Mouse (Mus musculus) liver, embryonic 14.5 days (tissue): ENCODE measurements at regions not wholly inside any gene's neighbourhood (a gene's known extent, or its start where the extent isn't known, plus 50 kb on each side); places are given as distances from the start of the nearest gene placed in this dataset.

Source experiments
- ATAC-seq: fragments of 200-750 bp; cut with Nextera tagmentation; 2 replicates; pipeline ENCODE4 v1.8.0; 2017; ENCODE audit warnings: moderate number of reproducible peaks, mild to moderate bottlenecking, moderate library complexity; ENCODE audit not compliant: insufficient read depth
- DNase-seq, 3 experiments: peaks; one replicate each; pipeline ENCODE4 v3.0.0-alpha.2; 2012 to 2013; ENCODE audit warnings: low read depth in 3 of 3, low spot score in 3 of 3
- H3K27ac ChIP-seq: fragments of 300-500 bp; sonication (generic); 2 replicates; pipeline ENCODE4 v1.5.1; 2014; ENCODE audit warnings: moderate library complexity, mild to moderate bottlenecking, control low read depth, inconsistent platforms
- H3K27me3 ChIP-seq: fragments of 300-500 bp; sonication (generic); 2 replicates; pipeline ENCODE4 v1.6.1; 2014; ENCODE audit warnings: mild to moderate bottlenecking, low read length, moderate library complexity; ENCODE audit not compliant: control insufficient read depth, insufficient read depth
- H3K36me3 ChIP-seq: fragments of 300-500 bp; sonication (generic); replicated peaks from 2 replicates; pipeline ENCODE4 v1.6.1; 2014; ENCODE audit warnings: low read depth; ENCODE audit not compliant: control insufficient read depth, insufficient read depth
- H3K4me1 ChIP-seq, 2 experiments: fragments of 200-500 bp in 1 of 2; fragments of 300-500 bp in 1 of 2; sonication (generic) in 1 of 2; replicated peaks; 2 replicates each; pipeline ENCODE4 v1.6.1; 2012 to 2014; ENCODE audit warnings: antibody characterized with exemption in 1 of 2, inconsistent platforms in 1 of 2, low read length in 1 of 2; ENCODE audit not compliant: control insufficient read depth in 2 of 2, insufficient read depth in 2 of 2
- H3K4me2 ChIP-seq: fragments of 300-500 bp; sonication (generic); 2 replicates; pipeline ENCODE4 v1.6.1; 2014; ENCODE audit warnings: low read depth, mild to moderate bottlenecking, control low read depth, moderate library complexity
- H3K4me3 ChIP-seq, 2 experiments: fragments of 200-500 bp in 1 of 2; fragments of 300-500 bp in 1 of 2; sonication (generic) in 1 of 2; 2 replicates each; pipeline ENCODE4 v1.5.1; 2012 to 2014; ENCODE audit warnings: low read depth in 2 of 2, low read length in 2 of 2, mild to moderate bottlenecking in 2 of 2, control low read depth in 1 of 2, inconsistent platforms in 1 of 2, moderate library complexity in 1 of 2; ENCODE audit not compliant: insufficient read depth in 1 of 2
- H3K9ac ChIP-seq: fragments of 300-500 bp; sonication (generic); replicated peaks from 2 replicates; pipeline ENCODE4 v1.6.1; 2014; ENCODE audit warnings: mild to moderate bottlenecking, control low read depth, moderate library complexity
- H3K9me3 ChIP-seq: fragments of 300-500 bp; sonication (generic); 2 replicates; pipeline ENCODE4 v1.6.1; 2016; ENCODE audit warnings: low read length, mixed read lengths; ENCODE audit not compliant: control insufficient read depth
- CTCF ChIP-seq: IDR thresholded peaks from 2 replicates; pipeline ENCODE4 v1.5.1; 2016; ENCODE audit warnings: antibody characterized with exemption, low read depth, control low read depth
- EP300 ChIP-seq: IDR thresholded peaks from 2 replicates; pipeline ENCODE4 v1.6.1; 2016; ENCODE audit warnings: antibody characterized with exemption, low read depth
- WGBS: fragments of 180-500 bp; shearing (Covaris S2); extraction: QIAGEN DNeasy Blood & Tissue Kit; methylation state at CpG from one replicate; pipeline ENCODE4 v1.1.7; 2014; ENCODE audit not compliant: insufficient replicate concordance; 5-methylcytosine and 5-hydroxymethylcytosine counted together

GRCm38 (mm10) chr13:45326751-45327150, 62.8 kb upstream of the Mylip start:
- no peaks in the 10 kb centered on the region; the same call in 1 of the 2 replicates for H3K27me3 ChIP-seq
- no peaks in the 10 kb centered on the region for H3K4me1 ChIP-seq
- no peak for DNase-seq
- no peak overlapping the region for H3K4me2 ChIP-seq
- no peak for ATAC-seq
- H3K9me3 ChIP-seq = no peaks in the 10 kb centered on the region
- no peak overlapping the region for H3K4me3 ChIP-seq
- no peak for TF ChIP-seq EP300
- TF ChIP-seq CTCF = no peak
- WGBS = 75% methylated on average over 6 of the region's 6 CpGs
- no peak overlapping the region for H3K9ac ChIP-seq
- no peaks in the 10 kb centered on the region for H3K36me3 ChIP-seq
- no peak overlapping the region for H3K27ac ChIP-seq

GRCm38 (mm10) chr13:45330561-45330960, 59.0 kb upstream of the Mylip start:
- Histone ChIP-seq H3K36me3 (no peaks in the 10 kb centered on the region), H3K9me3 (no peaks in the 10 kb centered on the region), H3K9ac (no peak overlapping the region), H3K4me1 (no peaks in the 10 kb centered on the region), H3K27ac (no peak overlapping the region), H3K4me2 (no peak overlapping the region), H3K27me3 (no peaks in the 10 kb centered on the region), H3K4me3 (no peak overlapping the region)
- DNase-seq (no peak), ATAC-seq (no peak)
- 57% methylated on average over 8 of the region's 8 CpGs for WGBS
- no peak for TF ChIP-seq CTCF
- TF ChIP-seq EP300 = no peak

- 66% methylated on average over 3 of the region's 3 CpGs for WGBS
- H3K27me3 ChIP-seq = no peaks in the 10 kb centered on the region
- no peak overlapping the region for H3K9ac ChIP-seq
- no peaks in the 10 kb centered on the region for H3K9me3 ChIP-seq
- no peaks in the 10 kb centered on the region for H3K36me3 ChIP-seq
- no peak overlapping the region for H3K27ac ChIP-seq
- no peaks in the 10 kb centered on the region for H3K4me1 ChIP-seq
- no peak for DNase-seq
- no peak overlapping the region for H3K4me2 ChIP-seq
- ATAC-seq = no peak
- H3K4me3 ChIP-seq = no peak overlapping the region
- TF ChIP-seq CTCF (no peak), EP300 (no peak)
Measured at GRCm38 (mm10) chr13:45332031-45332430, 57.5 kb upstream of the Mylip start.

GRCm38 (mm10) chr13:45333634-45334033, 55.9 kb upstream of the Mylip start:
- no peaks in the 10 kb centered on the region for H3K36me3 ChIP-seq
- H3K4me2 ChIP-seq = no peak overlapping the region
- no peak overlapping the region for H3K27ac ChIP-seq
- no peak overlapping the region for H3K4me3 ChIP-seq
- 52% methylated on average over 5 of the region's 5 CpGs for WGBS
- TF ChIP-seq EP300 (no peak), CTCF (no peak)
- DNase-seq (no peak), ATAC-seq (no peak)
- H3K9ac ChIP-seq = no peak overlapping the region
- no peaks in the 10 kb centered on the region for H3K27me3 ChIP-seq
- H3K9me3 ChIP-seq = no peaks in the 10 kb centered on the region
- H3K4me1 ChIP-seq = no peaks in the 10 kb centered on the region
